Mouse (Mus musculus) heart, embryonic 11.5 days (tissue): ENCODE data around the gene Kdelc1. TPM values are rescaled to one million over a fixed set of nuclear protein-coding genes. Genes with fewer than 3 reads are reported as not detected.

ENCODE experiments used
- ATAC-seq: fragments of 200-750 bp; cut with Nextera tagmentation; replicated peaks from 2 replicates; pipeline ENCODE4 v1.8.0; 2017; ENCODE audit warnings: moderate library complexity; ENCODE audit not compliant: insufficient number of reproducible peaks, low FRiP score, low TSS enrichment
- H3K27ac ChIP-seq: fragments of 300-500 bp; sonication (generic); 2 replicates; pipeline ENCODE4 v1.5.1; 2014; ENCODE audit warnings: mild to moderate bottlenecking, low read depth, low read length
- H3K27me3 ChIP-seq: fragments of 300-500 bp; sonication (generic); 2 replicates; pipeline ENCODE4 v1.6.1; 2014; ENCODE audit warnings: mild to moderate bottlenecking, low read length, mixed read lengths; ENCODE audit not compliant: control insufficient read depth, insufficient read depth
- H3K36me3 ChIP-seq: fragments of 300-500 bp; sonication (generic); 2 replicates; pipeline ENCODE4 v1.6.1; 2014; ENCODE audit warnings: mild to moderate bottlenecking, low read length, moderate library complexity, mixed read lengths; ENCODE audit not compliant: control insufficient read depth, insufficient read depth
- H3K4me1 ChIP-seq: fragments of 300-500 bp; sonication (generic); 2 replicates; pipeline ENCODE4 v1.6.1; 2014; ENCODE audit warnings: low read length; ENCODE audit not compliant: control insufficient read depth, insufficient read depth
- H3K4me2 ChIP-seq: fragments of 300-500 bp; sonication (generic); 2 replicates; pipeline ENCODE4 v1.6.1; 2014; ENCODE audit warnings: mild to moderate bottlenecking, moderate library complexity
- H3K4me3 ChIP-seq: fragments of 300-500 bp; sonication (generic); 2 replicates; pipeline ENCODE4 v1.5.1; 2014; ENCODE audit warnings: low read depth, low read length
- H3K9ac ChIP-seq: fragments of 300-500 bp; sonication (generic); 2 replicates; pipeline ENCODE4 v1.6.1; 2014; ENCODE audit warnings: mild to moderate bottlenecking, low read depth, low read length, moderate library complexity
- H3K9me3 ChIP-seq: fragments of 300-500 bp; sonication (generic); replicated peaks from 2 replicates; pipeline ENCODE4 v1.6.1; 2016; ENCODE audit warnings: low read length; ENCODE audit not compliant: control insufficient read depth
- WGBS: fragments of 180-500 bp; shearing (Covaris S2); extraction: QIAGEN DNeasy Blood & Tissue Kit; methylation state at CpG from one replicate; pipeline ENCODE4 v1.1.7; 2014; ENCODE audit not compliant: insufficient replicate concordance; 5-methylcytosine and 5-hydroxymethylcytosine counted together
- polyA plus RNA-seq: library from polyadenylated mRNA; unstranded; fragments of >200 nt; fragmentation: Nextera tagmentation; extraction: Ambion mirVana; gene quantifications from 2 replicates; pipeline ENCODE4 v1.2.1, GENCODE M21; 2014

The Kdelc1 gene
- polyA plus RNA-seq, 1 experiment from 2014 or later = 56.4 TPM

GRCm38 (mm10) chr1:44142747-44143146, 24.1 kb upstream of the Kdelc1 start:
- Histone ChIP-seq H3K27ac (no peak overlapping the region), H3K4me3 (no peak overlapping the region), H3K4me2 (no peak overlapping the region), H3K36me3 (peaks cover 8% of the 10 kb centered on the region; the same call in 1 of the 2 replicates), H3K27me3 (no peaks in the 10 kb centered on the region), H3K9me3 (no peaks in the 10 kb centered on the region), H3K9ac (no peak overlapping the region), H3K4me1 (no peaks in the 10 kb centered on the region)
- 87% methylated on average over 5 of the region's 5 CpGs for WGBS
- ATAC-seq = no peak

GRCm38 (mm10) chr1:44140232-44140631, 21.6 kb upstream of the Kdelc1 start:
- H3K27ac ChIP-seq = no peak overlapping the region
- H3K4me1 ChIP-seq = no peaks in the 10 kb centered on the region
- no peaks in the 10 kb centered on the region for H3K9me3 ChIP-seq
- no peaks in the 10 kb centered on the region for H3K27me3 ChIP-seq
- H3K4me3 ChIP-seq = no peak overlapping the region
- ATAC-seq = no peak
- no peak overlapping the region for H3K4me2 ChIP-seq
- no peak overlapping the region for H3K9ac ChIP-seq
- peaks cover 8% of the 10 kb centered on the region; the same call in 1 of the 2 replicates for H3K36me3 ChIP-seq
- WGBS = 71% methylated on average over 4 of the region's 4 CpGs

DNA sequence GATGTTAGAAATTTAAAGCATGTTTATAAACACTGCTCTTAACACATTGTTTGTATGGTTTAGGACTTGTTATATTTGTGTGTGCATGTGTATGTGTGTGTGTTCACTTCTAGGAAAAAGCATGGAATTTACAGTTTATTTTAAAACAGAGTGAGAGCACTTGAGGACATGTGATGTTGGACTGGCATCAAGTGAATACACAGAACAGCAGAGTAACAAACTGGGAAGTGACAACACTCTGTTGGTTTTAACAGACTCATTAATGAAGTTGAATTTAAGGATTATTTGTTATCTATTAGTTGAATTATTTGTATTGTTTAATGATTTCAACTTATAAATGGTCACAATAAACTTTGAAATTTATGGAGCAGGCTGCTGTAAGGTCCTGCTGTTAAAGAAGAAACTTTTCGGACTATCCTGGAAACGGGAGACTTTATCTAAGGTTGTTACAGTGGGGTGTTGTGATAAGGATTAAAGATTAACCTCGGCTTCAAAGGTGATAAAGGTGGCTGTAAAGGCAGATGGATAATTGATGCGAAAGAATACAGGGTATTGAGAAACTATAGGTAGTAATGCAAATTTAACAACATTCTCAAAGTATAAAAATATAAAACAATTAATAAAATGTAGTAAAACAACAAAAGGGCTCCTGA, 11.4 kb upstream of the Kdelc1 start:
- Histone ChIP-seq H3K27ac (no peak overlapping the region), H3K4me2 (no peak overlapping the region), H3K4me1 (no peaks in the 10 kb centered on the region), H3K36me3 (0 out of 2 replicates have a peak, but pooled peaks cover 5% of the 10 kb centered on the region), H3K9ac (no peak overlapping the region), H3K27me3 (no peaks in the 10 kb centered on the region), H3K9me3 (no peaks in the 10 kb centered on the region), H3K4me3 (no peak overlapping the region)
- ATAC-seq = no peak
- WGBS = 57% methylated on average over 4 of the region's 4 CpGs

DNA sequence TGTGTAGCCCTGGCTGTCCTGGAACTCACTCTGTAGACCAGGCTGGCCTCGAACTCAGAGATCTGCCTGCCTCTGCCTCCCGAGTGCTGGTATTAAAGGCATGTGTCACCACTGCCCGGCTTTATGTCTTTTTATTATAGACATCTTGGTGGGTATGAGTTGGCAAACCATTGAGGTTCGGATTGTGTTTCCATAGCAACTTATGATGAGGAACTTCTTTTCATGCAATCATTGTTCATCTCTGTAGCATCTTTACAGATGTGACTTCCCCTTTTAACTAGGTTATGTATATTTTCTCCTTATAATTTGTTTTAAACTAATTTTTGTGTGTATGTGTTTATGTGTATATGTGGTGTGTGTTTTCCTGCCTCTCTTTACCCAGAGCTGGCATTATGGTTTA, 7.0 kb upstream of the Kdelc1 start:
- 95% methylated on average over 4 of the region's 4 CpGs for WGBS
- H3K27me3 ChIP-seq = no peaks in the 10 kb centered on the region
- H3K9me3 ChIP-seq = no peaks in the 10 kb centered on the region
- H3K4me2 ChIP-seq = no peak overlapping the region
- no peak overlapping the region for H3K9ac ChIP-seq
- ATAC-seq = no peak
- no peaks in the 10 kb centered on the region for H3K4me1 ChIP-seq
- no peaks in the 10 kb centered on the region for H3K36me3 ChIP-seq
- H3K4me3 ChIP-seq = no peak overlapping the region
- no peak overlapping the region for H3K27ac ChIP-seq

GRCm38 (mm10) chr1:44122256-44122655, 3.6 kb upstream of the Kdelc1 start:
- Histone ChIP-seq H3K4me1 (no peaks in the 10 kb centered on the region), H3K4me2 (no peak overlapping the region), H3K4me3 (no peak overlapping the region), H3K9me3 (no peaks in the 10 kb centered on the region), H3K27me3 (no peaks in the 10 kb centered on the region), H3K9ac (no peak overlapping the region), H3K36me3 (no peaks in the 10 kb centered on the region), H3K27ac (no peak overlapping the region)
- WGBS = 78% methylated on average over 3 of the region's 3 CpGs
- ATAC-seq = no peak

DNA sequence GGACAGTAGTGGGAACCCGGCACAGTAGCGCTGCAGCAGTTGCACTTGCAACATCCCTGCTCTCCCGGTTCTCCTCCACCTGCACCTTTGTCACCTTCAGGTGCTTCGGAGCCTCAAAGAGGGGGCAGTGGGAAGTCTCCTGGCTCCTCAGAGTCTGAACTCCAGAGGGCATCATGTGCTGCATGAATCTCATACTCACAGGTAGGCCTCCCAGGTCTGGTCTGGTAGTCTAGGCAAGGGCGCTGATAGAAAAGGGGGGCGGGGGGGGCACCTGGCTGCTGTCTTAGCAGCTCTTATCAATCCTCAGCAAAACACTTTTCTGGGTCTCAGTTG, 1.4 kb upstream of the Kdelc1 start:
- Histone ChIP-seq H3K4me2 (peak overlapping the region; percentile 76), H3K36me3 (no peaks in the 10 kb centered on the region), H3K4me1 (no peaks in the 10 kb centered on the region), H3K27me3 (no peaks in the 10 kb centered on the region), H3K9ac (peak overlapping the region; percentile 78), H3K9me3 (no peaks in the 10 kb centered on the region), H3K4me3 (peak overlapping the region; percentile 77), H3K27ac (peak overlapping the region; percentile 90)
- ATAC-seq = peak; percentile 11; the same call in 1 of the 2 replicates
- 6% methylated on average over 6 of the region's 6 CpGs for WGBS

DNA sequence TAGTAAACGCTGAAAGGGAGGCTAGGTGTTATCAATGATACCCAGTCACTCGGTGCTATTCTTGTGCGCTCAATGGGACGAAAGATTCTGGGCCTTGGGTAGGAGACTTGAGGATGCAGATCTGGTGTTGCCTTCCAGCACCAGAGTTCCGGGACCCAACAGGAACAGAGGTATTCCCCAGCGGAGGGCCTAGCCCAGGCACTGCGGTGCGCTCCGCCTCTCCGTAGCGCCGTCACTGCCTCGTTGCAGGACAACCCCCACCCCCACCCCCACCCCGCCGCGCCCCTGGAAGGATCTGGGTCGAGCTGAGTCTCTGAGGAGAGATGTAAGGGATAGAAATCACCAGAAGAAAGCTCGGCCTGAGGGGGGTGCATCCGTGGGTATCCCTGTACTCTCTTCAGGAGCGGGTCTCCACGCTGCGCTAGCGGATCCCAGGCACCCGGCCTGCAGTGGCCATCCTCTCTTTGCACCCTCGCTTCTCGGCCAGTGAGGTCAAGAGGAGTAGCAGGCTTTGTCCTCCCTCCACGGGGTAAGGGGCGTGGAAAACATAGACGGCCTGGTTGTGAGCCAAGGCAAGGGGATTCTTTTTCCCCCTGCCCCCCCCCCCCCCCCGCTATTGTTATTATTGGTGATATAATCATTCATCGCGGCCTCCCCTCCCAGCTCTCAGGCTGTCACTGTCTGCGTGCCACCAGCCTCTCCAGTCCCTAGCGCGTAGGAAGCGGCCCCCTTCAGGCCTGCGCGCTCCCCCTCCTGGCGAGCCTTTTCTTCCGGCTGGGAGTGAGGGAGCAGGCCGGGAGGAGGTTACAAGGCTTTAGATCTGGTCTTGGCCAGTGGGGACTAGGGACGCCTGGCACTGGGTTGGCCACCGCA, 829 bp upstream of the Kdelc1 start:
- Histone ChIP-seq H3K4me3 (peak overlapping the region; percentile 77), H3K9ac (peak overlapping the region; percentile 78), H3K36me3 (peaks cover 2% of the 10 kb centered on the region; the same call in 1 of the 2 replicates), H3K4me1 (no peaks in the 10 kb centered on the region), H3K27me3 (no peaks in the 10 kb centered on the region), H3K27ac (peak overlapping the region; percentile 90), H3K4me2 (peak overlapping the region; percentile 76), H3K9me3 (no peaks in the 10 kb centered on the region)
- peak; percentile 89 for ATAC-seq
- WGBS = 0% methylated on average over 40 of the region's 43 CpGs

DNA sequence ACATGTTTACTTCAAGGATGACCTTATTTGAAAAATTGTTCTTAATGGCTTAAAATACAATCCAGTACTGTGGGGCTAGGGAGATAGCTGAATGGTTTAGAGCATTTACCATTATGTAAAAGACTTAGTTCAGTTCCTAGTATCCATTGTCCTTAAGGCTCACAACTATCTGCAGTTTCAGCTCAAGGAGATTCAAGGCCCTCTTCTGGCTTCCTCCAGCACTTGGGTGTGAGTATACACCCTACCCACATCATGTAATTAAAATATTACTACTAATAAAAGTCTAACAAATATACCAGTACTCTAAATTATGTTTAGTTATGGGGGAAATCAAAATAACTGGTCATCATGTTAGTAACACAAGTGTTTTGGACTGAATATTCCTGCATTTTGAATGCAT, 1.0 kb downstream of the Kdelc1 start:
- Histone ChIP-seq H3K9ac (no peak overlapping the region), H3K9me3 (no peaks in the 10 kb centered on the region)

More for the DNA sequence above, 1.0 kb downstream of the Kdelc1 start:
- Histone ChIP-seq H3K4me2 (peak overlapping the region; percentile 76), H3K36me3 (peaks cover 6% of the 10 kb centered on the region; the same call in 1 of the 2 replicates), H3K27me3 (no peaks in the 10 kb centered on the region), H3K27ac (no peak overlapping the region), H3K4me1 (no peaks in the 10 kb centered on the region), H3K4me3 (peak overlapping the region; percentile 77)
- ATAC-seq = no peak
